Mouse (Mus musculus): ENCODE results near the gene Susd6. TPM values are rescaled to one million over a fixed set of nuclear protein-coding genes. Genes with fewer than 3 reads are reported as not detected.
A peak's percentile ranks its signal among the peaks of the same experiment; 100 is the strongest.
"Not testable (repeated sequence)": the region's sequence is repeated elsewhere in the genome, so short reads cannot be mapped to it uniquely, and the experiment has no call there.

The Susd6 gene
- polyA plus RNA-seq, 1 experiment, result 12.1 TPM

GRCm38 (mm10) chr12:80776046-80776634, 14.2 kb upstream of the Susd6 start:
- Histone ChIP-seq H3K4me1 (ENCODE audit: control insufficient read depth, insufficient read depth, insufficient read length, low read length) (no peaks in the 10 kb centered on the region), H3K4me3 (ENCODE audit: insufficient read depth, low read depth, low read length) (no peak overlapping the region), H3K27ac (replicated peaks; ENCODE audit: low read depth, low read length) (no peak overlapping the region)

- H3K4me3 ChIP-seq (ENCODE audit: insufficient read depth, low read depth, low read length), result no peak overlapping the region
- no peaks in the 10 kb centered on the region for H3K4me1 ChIP-seq (ENCODE audit: control insufficient read depth, insufficient read depth, insufficient read length, low read length)
- no peak overlapping the region for H3K27ac ChIP-seq (replicated peaks; ENCODE audit: low read depth, low read length)
Observed at GRCm38 (mm10) chr12:80778188-80778936, 11.9 kb upstream of the Susd6 start.

GRCm38 (mm10) chr12:80779760-80780159, 10.6 kb upstream of the Susd6 start:
- Histone ChIP-seq H3K27ac (replicated peaks; ENCODE audit: low read depth, low read length) (no peak overlapping the region), H3K4me3 (ENCODE audit: insufficient read depth, low read depth, low read length) (no peak overlapping the region), H3K4me1 (ENCODE audit: control insufficient read depth, insufficient read depth, insufficient read length, low read length) (no peaks in the 10 kb centered on the region)

- H3K4me1 ChIP-seq (ENCODE audit: control insufficient read depth, insufficient read depth, insufficient read length, low read length), result 0 out of 2 replicates have a peak, but pooled peaks cover 2% of the 10 kb centered on the region
Observed at GRCm38 (mm10) chr12:80782190-80782589, 8.1 kb upstream of the Susd6 start.

GRCm38 (mm10) chr12:80782892-80783291, 7.4 kb upstream of the Susd6 start:
- Histone ChIP-seq H3K27ac (replicated peaks; ENCODE audit: low read depth, low read length) (no peak overlapping the region), H3K4me1 (ENCODE audit: control insufficient read depth, insufficient read depth, insufficient read length, low read length) (0 out of 2 replicates have a peak, but pooled peaks cover 2% of the 10 kb centered on the region), H3K4me3 (ENCODE audit: insufficient read depth, low read depth, low read length) (no peak overlapping the region)

More at GRCm38 (mm10) chr12:80782190-80782589, 8.1 kb upstream of the Susd6 start:
- no peak overlapping the region for H3K27ac ChIP-seq (replicated peaks; ENCODE audit: low read depth, low read length)
- no peak overlapping the region for H3K4me3 ChIP-seq (ENCODE audit: insufficient read depth, low read depth, low read length)

- H3K27ac ChIP-seq (replicated peaks; ENCODE audit: low read depth, low read length), result no peak overlapping the region
- 0 out of 2 replicates have a peak, but pooled peaks cover 2% of the 10 kb centered on the region for H3K4me1 ChIP-seq (ENCODE audit: control insufficient read depth, insufficient read depth, insufficient read length, low read length)
- H3K4me3 ChIP-seq (ENCODE audit: insufficient read depth, low read depth, low read length), result no peak overlapping the region
Observed at GRCm38 (mm10) chr12:80783889-80784288, 6.4 kb upstream of the Susd6 start.

GRCm38 (mm10) chr12:80785005-80785404, 5.3 kb upstream of the Susd6 start:
- Histone ChIP-seq H3K4me3 (ENCODE audit: insufficient read depth, low read depth, low read length) (no peak overlapping the region), H3K27ac (replicated peaks; ENCODE audit: low read depth, low read length) (no peak overlapping the region), H3K4me1 (ENCODE audit: control insufficient read depth, insufficient read depth, insufficient read length, low read length) (peaks cover 5% of the 10 kb centered on the region; the same call in 1 of the 2 replicates)

GRCm38 (mm10) chr12:80785597-80785996, 4.7 kb upstream of the Susd6 start:
- Histone ChIP-seq H3K4me3 (ENCODE audit: insufficient read depth, low read depth, low read length) (no peak overlapping the region), H3K27ac (replicated peaks; ENCODE audit: low read depth, low read length) (no peak overlapping the region), H3K4me1 (ENCODE audit: control insufficient read depth, insufficient read depth, insufficient read length, low read length) (peaks cover 5% of the 10 kb centered on the region; the same call in 1 of the 2 replicates)

GRCm38 (mm10) chr12:80786591-80786990, 3.7 kb upstream of the Susd6 start:
- Histone ChIP-seq H3K4me1 (ENCODE audit: control insufficient read depth, insufficient read depth, insufficient read length, low read length) (peaks cover 5% of the 10 kb centered on the region; the same call in 1 of the 2 replicates), H3K4me3 (ENCODE audit: insufficient read depth, low read depth, low read length) (no peak overlapping the region), H3K27ac (replicated peaks; ENCODE audit: low read depth, low read length) (no peak overlapping the region)

GRCm38 (mm10) chr12:80787604-80788003, 2.7 kb upstream of the Susd6 start:
- Histone ChIP-seq H3K4me1 (ENCODE audit: control insufficient read depth, insufficient read depth, insufficient read length, low read length) (peaks cover 7% of the 10 kb centered on the region; the same call in 1 of the 2 replicates), H3K4me3 (ENCODE audit: insufficient read depth, low read depth, low read length) (no peak overlapping the region), H3K27ac (replicated peaks; ENCODE audit: low read depth, low read length) (no peak overlapping the region)

- H3K4me1 ChIP-seq (ENCODE audit: control insufficient read depth, insufficient read depth, insufficient read length, low read length), result peaks cover 12% of the 10 kb centered on the region; the same call in 1 of the 2 replicates
- no peak overlapping the region for H3K4me3 ChIP-seq (ENCODE audit: insufficient read depth, low read depth, low read length)
- no peak overlapping the region for H3K27ac ChIP-seq (replicated peaks; ENCODE audit: low read depth, low read length)
Observed at GRCm38 (mm10) chr12:80788188-80788587, 2.1 kb upstream of the Susd6 start.

GRCm38 (mm10) chr12:80789276-80789675, 1.0 kb upstream of the Susd6 start:
- H3K4me1 ChIP-seq (ENCODE audit: control insufficient read depth, insufficient read depth, insufficient read length, low read length), result peaks cover 18% of the 10 kb centered on the region
- not testable (repeated sequence) for H3K4me3 ChIP-seq (ENCODE audit: insufficient read depth, low read depth, low read length); H3K27ac ChIP-seq (replicated peaks; ENCODE audit: low read depth, low read length)

GRCm38 (mm10) chr12:80790700-80791570, 625 bp downstream of the Susd6 start:
- Histone ChIP-seq H3K4me3 (ENCODE audit: insufficient read depth, low read depth, low read length) (peak overlapping the region; percentile 99), H3K4me1 (ENCODE audit: control insufficient read depth, insufficient read depth, insufficient read length, low read length) (peaks cover 24% of the 10 kb centered on the region), H3K27ac (replicated peaks; ENCODE audit: low read depth, low read length) (peak overlapping the region; percentile 98)

- Histone ChIP-seq H3K4me3 (ENCODE audit: insufficient read depth, low read depth, low read length) (peak overlapping the region; percentile 99), H3K27ac (replicated peaks; ENCODE audit: low read depth, low read length) (peak overlapping the region; percentile 98), H3K4me1 (ENCODE audit: control insufficient read depth, insufficient read depth, insufficient read length, low read length) (peaks cover 27% of the 10 kb centered on the region)
Observed at GRCm38 (mm10) chr12:80791571-80792444, 1.5 kb downstream of the Susd6 start.
